Mouse (Mus musculus) testis, adult 2 months (tissue): ENCODE measurements around the gene S100a11.

Experiments
- CTCF ChIP-seq: fragments of 200-500 bp; IDR thresholded peaks from 2 replicates; pipeline ENCODE4 v1.5.1; 2012; ENCODE audit warnings: low read depth, mild to moderate bottlenecking, inconsistent platforms, low read length, moderate library complexity; ENCODE audit not compliant: control insufficient read depth, insufficient read depth, insufficient replicate concordance
- POLR2A ChIP-seq: fragments of 200-500 bp; IDR thresholded peaks from 2 replicates; pipeline ENCODE4 v1.6.1; 2012; ENCODE audit warnings: low read depth, mild to moderate bottlenecking, inconsistent platforms, low read length, moderate library complexity; ENCODE audit not compliant: control insufficient read depth

GRCm38 (mm10) chr3:93562372-93562771 lies 42.1 kb downstream of the S100a11 start:
- TF ChIP-seq POLR2A: no peak
- no peak for TF ChIP-seq CTCF
